In genomic region chr17:24426471-24427169, GRCm38 (mm10) we compare ENCODE assay signal across 8 mouse cellular contexts. TPM values are rescaled to one million over a fixed set of nuclear protein-coding genes. Genes with fewer than 3 reads are reported as not detected.
DNase-seq lines count a peak whose midpoint lies in the region; ATAC-seq and TF ChIP-seq lines count a peak whose summit lies in the region.

TSS of gene Eci1 (plus strand) at chr17:24426641.

- H3K9me3 ChIP-seq in erythroblast, embryonic 14.5 days (ENCODE audit: control insufficient read depth, low read length), result no peaks in the 10 kb centered on the region
- no peaks in the 10 kb centered on the region for H3K9me3 ChIP-seq in heart, embryonic 11.5 days (replicated peaks; ENCODE audit: control insufficient read depth, low read length)
- H3K9me3 ChIP-seq in kidney, embryonic 16.5 days (ENCODE audit: low read length), result no peaks in the 10 kb centered on the region

- H3K36me3 ChIP-seq in C2C12 (ENCODE audit: control insufficient read depth, insufficient read depth) (peaks cover 26% of the 10 kb centered on the region), myocyte (ENCODE audit: control insufficient read depth, insufficient read depth) (peaks cover 20% of the 10 kb centered on the region)
- H3K36me3 ChIP-seq in erythroblast, embryonic 14.5 days (ENCODE audit: control insufficient read depth), result peaks cover 67% of the 10 kb centered on the region
- H3K36me3 ChIP-seq in heart, embryonic 11.5 days (ENCODE audit: control insufficient read depth, insufficient read depth, low read length), result peaks cover 24% of the 10 kb centered on the region
- H3K36me3 ChIP-seq in kidney, embryonic 16.5 days (ENCODE audit: insufficient read depth, low read length), result peaks cover 37% of the 10 kb centered on the region
- peaks cover 28% of the 10 kb centered on the region for H3K36me3 ChIP-seq in liver, adult 2 months (ENCODE audit: control insufficient read depth, insufficient read depth, low read length)
- peaks cover 15% of the 10 kb centered on the region; the same call in 1 of the 2 replicates for H3K36me3 ChIP-seq in splenic B cell, adult 2 months (ENCODE audit: control insufficient read depth, insufficient read depth, low read length, poor library complexity, severe bottlenecking)

- peaks cover 48% of the 10 kb centered on the region for H3K4me1 ChIP-seq in erythroblast, embryonic 14.5 days (ENCODE audit: control insufficient read depth)
- H3K4me1 ChIP-seq in heart, embryonic 11.5 days (ENCODE audit: control insufficient read depth, insufficient read depth, low read length), result peaks cover 11% of the 10 kb centered on the region; the same call in 1 of the 2 replicates
- peaks cover 4% of the 10 kb centered on the region; the same call in 1 of the 2 replicates for H3K4me1 ChIP-seq in kidney, embryonic 16.5 days (ENCODE audit: insufficient read depth, low read length)
- peaks cover 6% of the 10 kb centered on the region for H3K4me1 ChIP-seq in liver, adult 2 months (ENCODE audit: control insufficient read depth, insufficient read depth, low read length)

- H3ac ChIP-seq in C2C12 (ENCODE audit: control insufficient read depth, insufficient read length, low read depth) (peak within 1 kb of the TSS; percentile 93), myocyte (ENCODE audit: control insufficient read depth, insufficient read length) (peak within 1 kb of the TSS; percentile 19)

- DNase-seq in brain, embryonic 14.5 days (ENCODE audit: low read depth), result peak; percentile 97
- DNase-seq in liver, adult 2 months (ENCODE audit: extremely low read depth, low read depth, low spot score), result peak; percentile 98
- DNase-seq in splenic B cell, adult 2 months (ENCODE audit: low read depth, low spot score), result peak; percentile 88

- H3K27me3 ChIP-seq in C2C12 (ENCODE audit: control insufficient read depth, insufficient read depth, insufficient read length) (no peaks in the 10 kb centered on the region), myocyte (ENCODE audit: control insufficient read depth, insufficient read depth, insufficient read length) (no peaks in the 10 kb centered on the region)
- H3K27me3 ChIP-seq in erythroblast, embryonic 14.5 days (ENCODE audit: control insufficient read depth), result no peaks in the 10 kb centered on the region
- H3K27me3 ChIP-seq in heart, embryonic 11.5 days (ENCODE audit: control insufficient read depth, insufficient read depth, low read length), result no peaks in the 10 kb centered on the region
- H3K27me3 ChIP-seq in kidney, embryonic 16.5 days (ENCODE audit: insufficient read depth, low read length), result no peaks in the 10 kb centered on the region
- H3K27me3 ChIP-seq in liver, adult 2 months (ENCODE audit: control insufficient read depth, insufficient read depth, low read length), result no peaks in the 10 kb centered on the region
- H3K27me3 ChIP-seq in splenic B cell, adult 2 months (ENCODE audit: control insufficient read depth, insufficient read depth, low read length, poor library complexity, severe bottlenecking), result no peaks in the 10 kb centered on the region

- H3K79me2 ChIP-seq in C2C12 (ENCODE audit: control insufficient read depth, insufficient read depth) (peaks cover 56% of the 10 kb centered on the region), myocyte (ENCODE audit: control insufficient read depth, insufficient read depth) (peaks cover 7% of the 10 kb centered on the region)
- H3K79me2 ChIP-seq in liver, adult 2 months (ENCODE audit: control insufficient read depth, insufficient read depth, low read length), result peaks cover 13% of the 10 kb centered on the region; the same call in 1 of the 2 replicates

- peak; percentile 96 for ATAC-seq in heart, embryonic 11.5 days (replicated peaks; ENCODE audit: insufficient number of reproducible peaks, low FRiP score, low TSS enrichment)
- ATAC-seq in kidney, embryonic 16.5 days (ENCODE audit: low FRiP score, low TSS enrichment), result peak; percentile 99

- peak within 1 kb of the TSS; percentile 95 for H3K9ac ChIP-seq in heart, embryonic 11.5 days (ENCODE audit: low read depth, low read length)
- H3K9ac ChIP-seq in kidney, embryonic 16.5 days (replicated peaks; ENCODE audit: low read length), result peak within 1 kb of the TSS; percentile 91
- peak within 1 kb of the TSS; percentile 93 for H3K9ac ChIP-seq in liver, adult 2 months (ENCODE audit: low read depth, low read length)

- TF ChIP-seq CTCF in C2C12 (IDR thresholded peaks at IDR 0.05; ENCODE audit: control insufficient read depth, insufficient read depth, insufficient read length), result no peak
- TF ChIP-seq CTCF in brain, embryonic 14.5 days (IDR thresholded peaks at IDR 0.05; ENCODE audit: borderline replicate concordance, extremely low read depth, insufficient read depth, insufficient read length), result no peak
- no peak for TF ChIP-seq CTCF in liver, adult 2 months (IDR thresholded peaks at IDR 0.05; ENCODE audit: low read depth, low read length)

- TF ChIP-seq POLR2A in brain, embryonic 14.5 days (IDR thresholded peaks at IDR 0.05; ENCODE audit: borderline replicate concordance, extremely low read depth, insufficient read depth, insufficient read length, poor library complexity, severe bottlenecking), result peak; percentile 73
- TF ChIP-seq POLR2A in liver, adult 2 months (IDR thresholded peaks at IDR 0.05; ENCODE audit: extremely low read depth, insufficient read depth, low read length), result peak; percentile 94
- peak; percentile 100 for TF ChIP-seq POLR2A in myocyte (IDR thresholded peaks at IDR 0.05; ENCODE audit: insufficient read length, low read depth)

- H3K79me3 ChIP-seq in C2C12 (ENCODE audit: low read depth), result peaks cover 14% of the 10 kb centered on the region

- peak within 1 kb of the TSS; percentile 71 for H3K4me2 ChIP-seq in heart, embryonic 11.5 days
- peak within 1 kb of the TSS; percentile 69 for H3K4me2 ChIP-seq in kidney, embryonic 16.5 days (replicated peaks; ENCODE audit: low read depth, low read length)
- H3K4me2 ChIP-seq in myocyte (ENCODE audit: low read depth), result peak within 1 kb of the TSS; percentile 73

- WGBS in heart, embryonic 11.5 days (ENCODE audit: insufficient replicate concordance), result under 1% methylated on average over 48 of the region's 48 CpGs
- WGBS in kidney, embryonic 16.5 days, result under 1% methylated on average over 42 of the region's 48 CpGs
- WGBS in liver, adult 2 months, result 1% methylated on average over 48 of the region's 48 CpGs

- peak within 1 kb of the TSS; percentile 60 for H3K4me3 ChIP-seq in C2C12 (ENCODE audit: insufficient read depth, poor library complexity, severe bottlenecking)
- H3K4me3 ChIP-seq in erythroblast, embryonic 14.5 days (replicated peaks), result peak within 1 kb of the TSS; percentile 77
- H3K4me3 ChIP-seq in heart, embryonic 11.5 days (ENCODE audit: low read depth, low read length), result peak within 1 kb of the TSS; percentile 87
- peak within 1 kb of the TSS; percentile 83 for H3K4me3 ChIP-seq in kidney, embryonic 16.5 days (ENCODE audit: low read length)
- H3K4me3 ChIP-seq in liver, adult 2 months (ENCODE audit: insufficient read depth, low read depth, low read length), result peak within 1 kb of the TSS; percentile 69
- H3K4me3 ChIP-seq in myocyte, result peak within 1 kb of the TSS; percentile 46

- peak within 1 kb of the TSS; percentile 97 for H3K27ac ChIP-seq in heart, embryonic 11.5 days (ENCODE audit: low read depth, low read length)
- H3K27ac ChIP-seq in kidney, embryonic 16.5 days (ENCODE audit: low read length), result peak within 1 kb of the TSS; percentile 98
- peak within 1 kb of the TSS; percentile 85 for H3K27ac ChIP-seq in liver, adult 2 months (replicated peaks; ENCODE audit: insufficient read depth, low read depth, low read length)

TF ChIP-seq in C2C12, 6 proteins besides CTCF, POLR2A, EP300 and RAD21:
- TF ChIP-seq MAX (IDR thresholded peaks at IDR 0.05) (peak; percentile 83), USF1 (IDR thresholded peaks at IDR 0.05; ENCODE audit: low read depth) (no peak)

TF ChIP-seq in myocyte, 11 proteins besides CTCF, POLR2A, EP300 and RAD21:
- TF ChIP-seq POLR2AphosphoS2 (IDR thresholded peaks at IDR 0.05; ENCODE audit: insufficient read length, low read depth), result peak; percentile 99
- TF ChIP-seq MYOG (IDR thresholded peaks at IDR 0.05; ENCODE audit: control insufficient read depth in 1 of 3, insufficient read depth in 1 of 3, insufficient read length in 2 of 3, low read depth in 2 of 3), result no peak
- TF ChIP-seq MYOD1 (IDR thresholded peaks at IDR 0.05; ENCODE audit: control insufficient read depth in 1 of 3, insufficient read length in 2 of 3, low read depth in 2 of 3), result peak in 1 of 3 experiments; percentile 36
- TF ChIP-seq USF1 (IDR thresholded peaks at IDR 0.05; ENCODE audit: low read depth), result no peak

RNA-seq across cellular contexts. Expression of gene Eci1, which starts in this region (rescaled TPM):
- polyA plus RNA-seq in C2C12 (2012; fragmentation: generic; extraction: Trizol) (48.5 TPM), myocyte (2012; fragmentation: generic; extraction: Trizol) (52.6 TPM)
- 28.7 and 29.6 TPM in 2 replicates for polyA plus RNA-seq in brain, embryonic 14.5 days (2012; rRNA removed)
- 9.3 and 10.6 TPM in 2 replicates for polyA plus RNA-seq in erythroblast, embryonic 14.5 days (2012)
- polyA plus RNA-seq in heart, embryonic 11.5 days (2014; fragmentation: Nextera tagmentation; extraction: Ambion mirVana), result 190 and 199 TPM in 2 replicates
- polyA plus RNA-seq in kidney, embryonic 16.5 days (2015; fragmentation: Nextera tagmentation; extraction: Ambion mirVana), result 141 and 143 TPM in 2 replicates
- total RNA-seq in liver, adult 2 months (2014; rRNA removed), result 176 and 218 TPM in 2 replicates
- 249 and 286 TPM in 2 replicates for polyA plus RNA-seq in liver, adult 2 months (2012; rRNA removed)

Comparison
In these comparisons a context has a peak if more than half of its experiments do, and no peak if none do; other contexts are left out.
1. Peak in every context shown above with its lines: DNase-seq, ATAC-seq, H3K4me3 ChIP-seq and H3K27ac ChIP-seq.